Mouse (Mus musculus) adipocyte (in vitro differentiated cells): ENCODE measurements around the gene Armc7.
"Not testable (repeated sequence)": the region's sequence is repeated elsewhere in the genome, so short reads cannot be mapped to it uniquely, and the experiment has no call there.

Experiments used
- DNase-seq: peaks from one replicate; pipeline ENCODE4 v3.0.0-alpha.2; 2016; ENCODE audit warnings: low spot score

Armc7 gene

DNA sequence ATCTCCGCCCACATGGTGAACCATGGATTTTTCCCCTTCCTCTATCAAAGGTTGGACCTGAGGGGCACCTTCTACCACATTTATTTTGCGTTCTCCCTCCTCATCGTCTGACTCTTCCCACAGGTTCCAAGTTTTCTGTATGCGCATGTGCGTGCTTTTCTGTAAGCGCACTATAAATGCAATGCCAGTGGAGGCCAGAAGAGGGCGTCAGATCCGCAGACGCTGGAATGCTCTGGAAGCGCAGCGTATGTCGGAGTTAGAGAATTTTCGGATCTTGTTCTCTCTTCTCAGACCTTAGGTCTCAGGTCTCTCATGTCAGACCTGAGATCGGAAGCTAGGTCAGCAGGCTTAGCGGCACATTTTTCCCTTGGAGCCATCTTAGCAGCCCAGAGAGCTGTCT, 19.8 kb upstream of the Armc7 start:
- no peak for DNase-seq

DNA sequence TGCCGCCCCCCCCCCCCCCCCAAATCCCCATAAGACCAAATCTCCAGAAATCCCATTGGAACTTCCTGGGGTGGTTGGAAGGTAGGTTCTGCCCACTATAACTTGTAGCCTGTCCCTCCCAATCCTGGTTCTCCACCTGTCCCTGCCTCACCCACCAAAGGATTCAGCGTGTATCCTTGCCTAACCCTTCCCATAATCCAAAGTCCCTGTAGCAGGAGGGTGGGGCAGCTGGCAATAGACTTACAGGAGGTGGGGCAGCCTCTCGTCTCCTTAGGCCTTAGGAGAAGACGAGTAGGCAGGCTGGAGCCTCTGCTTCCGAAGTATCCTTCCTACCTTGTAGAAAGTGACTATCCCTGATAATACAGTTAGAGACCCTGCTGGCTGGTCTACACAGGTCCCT, 19.3 kb upstream of the Armc7 start:
- no peak for DNase-seq

DNA sequence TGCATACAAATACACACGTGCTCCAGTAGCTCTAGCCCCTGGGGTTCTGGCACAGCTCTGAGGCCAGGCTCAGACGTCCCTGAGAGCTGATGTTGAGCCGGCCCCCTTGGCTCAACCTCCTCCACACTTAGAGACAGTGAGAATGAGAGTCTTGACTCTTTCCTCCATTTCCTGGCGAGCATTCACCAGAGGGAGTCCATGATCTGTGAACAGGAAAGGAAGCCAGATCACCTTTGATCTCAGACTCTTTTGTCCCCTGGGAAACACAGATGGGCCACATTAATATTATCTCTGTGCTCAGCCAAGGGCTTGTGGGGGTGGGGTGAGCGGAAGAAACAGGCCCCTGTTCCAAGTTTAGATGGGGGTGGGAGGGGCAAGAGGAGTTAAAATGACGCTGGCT, 18.1 kb upstream of the Armc7 start:
- no peak for DNase-seq

DNA sequence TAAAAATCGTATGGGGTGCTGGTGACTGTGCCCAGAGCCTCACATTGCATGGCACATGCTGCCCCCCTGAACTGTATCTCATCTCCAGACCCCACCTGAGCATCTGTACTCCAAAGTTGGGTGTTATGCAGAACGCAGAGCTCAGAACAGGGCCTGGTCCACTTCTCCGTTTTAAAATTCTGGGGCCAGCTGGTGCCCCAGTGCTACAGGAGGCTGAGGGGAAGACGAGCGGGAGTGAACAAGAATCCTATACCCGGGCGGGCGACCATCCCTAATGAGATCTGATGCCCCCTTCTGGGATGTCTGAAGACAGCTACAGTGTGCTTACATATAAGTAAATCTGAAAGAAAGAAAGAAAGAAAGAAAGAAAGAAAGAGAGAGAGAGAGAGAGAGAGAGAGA, 14.5 kb upstream of the Armc7 start:
- DNase-seq = no peak

DNA sequence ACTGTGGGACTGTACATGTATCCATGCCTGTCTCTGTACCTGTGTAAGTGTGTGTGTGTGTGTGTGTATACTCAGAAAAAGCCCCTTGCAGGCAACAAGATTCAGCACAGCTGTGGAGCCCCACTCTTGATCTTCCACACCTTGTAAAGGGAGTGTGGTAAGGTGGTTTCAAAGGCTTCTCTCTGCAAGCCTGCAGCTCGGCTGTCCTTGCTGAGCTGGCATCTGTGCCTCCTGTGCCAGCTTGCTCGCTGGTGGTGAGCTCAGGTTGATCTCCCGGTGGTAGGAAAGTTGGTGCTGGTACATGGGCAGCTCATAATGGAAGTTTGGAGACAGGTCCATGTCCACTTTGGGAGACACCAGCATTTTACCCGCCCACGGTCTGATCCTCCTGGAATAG, 13.6 kb upstream of the Armc7 start:
- no peak for DNase-seq

DNA sequence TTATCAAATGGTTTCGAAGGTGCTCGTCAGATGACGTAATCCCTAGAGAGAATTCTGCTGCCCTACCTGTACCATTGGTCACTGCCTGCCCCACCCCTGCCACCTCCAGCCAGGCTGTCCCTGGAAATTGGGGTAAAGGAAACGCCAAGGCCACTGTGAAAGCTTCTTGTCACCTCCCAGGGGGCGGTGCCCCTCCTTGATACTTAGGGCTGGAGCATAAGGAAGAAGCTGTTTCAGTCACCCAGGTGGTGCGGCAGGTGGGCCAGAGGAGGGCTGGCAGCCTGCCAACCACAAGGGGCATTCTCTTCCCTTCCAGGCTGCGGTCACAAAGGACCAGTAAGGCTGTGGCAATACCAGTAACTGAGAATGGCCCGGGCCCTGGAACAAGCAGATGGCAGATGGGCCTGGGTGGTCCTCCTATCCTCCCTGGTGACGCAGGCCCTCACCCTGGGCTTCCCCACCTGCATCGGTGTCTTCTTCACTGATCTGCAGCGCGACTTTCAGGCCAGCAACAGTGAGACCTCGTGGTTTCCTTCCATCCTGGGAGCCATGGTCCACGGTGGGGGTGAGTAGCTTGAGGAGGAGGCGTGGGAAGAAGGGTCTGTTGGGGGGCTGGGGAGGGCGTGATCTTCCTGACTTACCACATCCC, 13.1 kb upstream of the Armc7 start, which contains the start of gene Slc16a5:
Gene Slc16a5 (plus strand): TSS at position 232 of the 649 bp plus-strand sequence.
- no peak for DNase-seq

DNA sequence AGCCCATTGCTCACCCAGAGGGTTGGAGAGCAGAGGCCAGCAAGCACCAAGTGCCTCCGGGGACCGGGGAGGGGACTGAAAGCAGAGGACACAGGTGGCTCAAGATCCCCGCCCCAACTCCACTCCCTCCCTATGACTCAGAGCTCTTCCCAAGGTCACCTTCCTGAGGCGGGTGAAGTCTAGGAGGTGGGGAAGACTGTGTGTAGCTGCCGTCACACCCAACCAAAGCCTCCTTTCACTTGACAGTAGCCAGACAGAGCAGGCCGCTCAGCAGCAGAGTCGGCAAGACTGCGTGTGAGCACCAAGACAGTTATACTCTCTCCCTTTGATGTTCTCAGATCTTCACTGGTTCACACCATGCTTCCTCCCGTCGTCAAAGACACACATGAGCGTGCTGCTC, 12.1 kb upstream of the Armc7 start:
- no peak for DNase-seq

DNA sequence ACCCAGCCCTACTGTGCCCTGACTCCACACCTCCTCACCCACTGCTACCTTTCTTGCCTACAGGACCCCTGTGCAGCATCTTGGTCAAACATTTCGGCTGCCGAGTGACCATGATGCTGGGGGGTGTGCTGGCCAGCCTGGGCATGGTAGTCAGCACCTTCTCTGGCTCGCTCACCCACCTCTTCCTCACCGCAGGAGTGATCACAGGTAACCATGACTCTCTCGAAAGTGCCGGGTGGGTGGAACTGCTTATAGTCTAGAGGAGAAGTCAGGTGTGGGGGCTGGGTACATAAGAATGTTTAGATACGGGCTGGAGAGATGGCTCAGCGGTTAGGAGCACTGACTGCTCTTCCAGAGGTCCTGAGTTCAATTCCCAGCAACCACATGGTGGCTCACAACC, 10.6 kb upstream of the Armc7 start:
- DNase-seq = no peak

DNA sequence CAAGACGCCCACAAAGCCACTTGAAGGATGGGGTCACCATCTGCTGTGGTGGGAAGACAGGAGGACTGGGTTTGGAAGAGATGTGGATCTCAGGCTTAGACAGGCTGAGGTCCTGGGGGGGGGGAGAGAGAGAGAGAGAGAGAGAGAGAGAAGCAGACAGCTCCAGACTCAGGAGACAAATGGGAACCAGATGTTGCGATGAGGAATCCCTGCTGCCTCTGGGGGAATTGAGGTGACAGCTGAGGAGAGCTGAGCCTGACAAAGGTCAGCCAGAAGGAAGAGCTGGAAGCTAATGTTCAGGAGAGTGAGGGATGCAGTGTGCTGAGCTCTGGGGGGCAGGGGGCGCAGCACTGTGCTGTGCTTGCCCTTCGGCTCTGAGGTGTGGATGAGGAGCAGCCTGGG, 8.2 kb upstream of the Armc7 start:
- no peak for DNase-seq

DNA sequence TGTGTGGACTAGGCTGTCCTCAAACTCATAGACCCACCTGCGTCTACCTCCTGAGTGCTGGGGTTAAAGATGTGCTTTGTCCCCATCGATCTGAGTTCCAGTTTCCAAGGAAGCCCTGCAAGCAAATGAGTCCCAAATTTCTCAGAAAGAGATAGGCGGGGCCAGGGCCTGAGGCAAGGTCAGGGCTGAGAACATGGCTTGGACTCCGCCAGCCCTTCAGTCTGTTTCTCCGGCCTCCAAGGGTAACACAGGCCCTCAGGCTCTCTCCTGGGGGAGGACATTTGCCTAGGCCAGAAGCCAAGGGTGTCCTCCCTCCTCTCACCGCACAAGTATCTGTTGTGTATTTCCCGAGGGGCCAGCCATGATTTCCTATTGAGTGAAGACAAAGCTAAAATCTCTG, 3.3 kb upstream of the Armc7 start:
- DNase-seq = no peak

DNA sequence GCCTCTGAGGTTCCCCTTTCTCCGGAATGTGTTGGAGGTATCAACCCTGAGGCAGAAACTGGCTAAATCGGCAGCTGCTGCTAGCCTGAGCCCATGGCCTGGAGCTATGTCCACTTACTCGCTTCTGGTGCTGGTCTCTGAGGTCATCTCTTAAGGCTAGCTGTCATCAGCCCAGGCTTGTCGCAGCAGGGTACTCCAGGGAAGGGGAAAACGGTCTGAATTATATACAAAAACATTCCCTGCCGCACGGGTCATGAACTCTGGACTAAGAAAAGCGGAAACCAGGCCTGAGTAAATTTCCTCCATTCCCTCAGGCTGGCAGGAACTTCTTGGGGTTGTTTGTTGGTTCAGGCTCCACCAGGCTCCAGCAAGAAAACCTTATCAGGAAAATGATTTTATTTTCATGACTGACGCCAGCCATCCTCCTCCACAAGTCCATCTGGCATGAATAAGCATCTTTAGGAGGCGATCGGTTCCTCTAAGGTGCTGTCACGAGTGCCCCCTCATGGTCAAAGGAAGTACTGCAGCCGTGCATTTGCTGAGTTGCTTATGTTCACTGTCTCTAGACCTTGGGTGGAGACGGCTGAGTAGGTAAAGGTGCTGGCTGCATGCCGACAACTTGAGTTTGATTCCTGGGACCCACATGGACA, 1.7 kb upstream of the Armc7 start:
- peak; percentile 96 for DNase-seq

DNA sequence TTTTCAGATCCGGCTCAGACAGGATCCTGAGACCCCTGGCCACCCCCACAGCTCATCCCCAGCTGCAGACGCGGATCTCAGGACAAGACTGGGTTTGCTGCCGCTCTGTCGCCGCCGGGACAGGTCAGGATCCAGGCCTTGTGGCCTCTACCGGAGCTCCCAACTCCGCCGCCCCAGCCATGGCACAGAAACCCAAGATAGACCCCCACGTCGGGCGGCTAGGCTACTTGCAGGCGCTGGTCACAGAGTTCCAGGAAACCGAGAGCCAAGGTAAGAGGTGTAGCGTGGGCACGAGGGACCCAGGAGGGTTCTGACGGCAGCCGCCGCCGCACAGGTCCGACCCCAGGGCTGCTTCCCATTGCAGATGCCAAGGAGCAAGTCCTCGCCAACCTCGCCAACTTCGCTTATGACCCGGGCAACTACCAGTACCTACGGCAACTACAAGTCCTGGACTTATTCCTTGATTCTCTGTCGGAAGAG, 331 bp downstream of the Armc7 start:
- DNase-seq = no peak

DNA sequence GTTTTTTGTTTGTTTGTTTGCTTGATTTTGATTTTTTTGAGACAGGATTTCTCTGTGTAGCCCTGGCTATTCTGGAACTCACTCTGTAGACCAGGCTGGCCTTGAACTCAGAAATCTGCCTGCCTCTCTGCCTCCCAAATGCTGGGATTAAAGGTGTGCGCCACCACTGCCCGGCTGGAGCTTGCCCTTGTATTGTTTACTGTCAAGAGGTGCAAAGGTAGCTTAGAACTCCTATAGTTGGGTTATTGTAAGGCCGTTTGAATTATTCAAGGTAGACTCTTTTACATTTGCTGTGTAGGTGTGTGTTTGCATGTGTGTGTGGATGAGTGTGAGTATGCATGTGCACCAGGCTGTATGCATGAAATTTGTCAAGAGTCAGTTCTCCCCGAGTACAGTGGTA, 1.2 kb downstream of the Armc7 start:
- not testable (repeated sequence) for DNase-seq

DNA sequence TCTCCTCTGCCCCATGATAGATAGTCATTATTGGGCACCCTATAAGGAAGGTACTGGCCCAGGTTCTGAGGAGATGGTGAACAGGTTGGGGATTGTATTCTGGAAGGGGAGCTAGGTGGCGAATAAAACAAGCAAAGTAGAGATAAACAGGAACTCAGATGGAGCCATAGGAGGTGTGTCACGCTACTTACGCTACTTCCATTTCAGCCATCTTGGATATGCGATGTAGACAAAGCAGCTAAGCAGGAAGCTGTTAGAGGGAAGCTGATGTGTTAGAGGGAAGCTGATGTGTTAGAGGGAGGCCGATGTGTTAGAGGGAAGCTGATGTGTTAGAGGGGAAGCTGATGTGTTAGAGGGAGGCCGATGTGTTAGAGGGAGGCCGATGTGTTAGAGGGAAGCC, 1.9 kb downstream of the Armc7 start:
- not testable (repeated sequence) for DNase-seq

DNA sequence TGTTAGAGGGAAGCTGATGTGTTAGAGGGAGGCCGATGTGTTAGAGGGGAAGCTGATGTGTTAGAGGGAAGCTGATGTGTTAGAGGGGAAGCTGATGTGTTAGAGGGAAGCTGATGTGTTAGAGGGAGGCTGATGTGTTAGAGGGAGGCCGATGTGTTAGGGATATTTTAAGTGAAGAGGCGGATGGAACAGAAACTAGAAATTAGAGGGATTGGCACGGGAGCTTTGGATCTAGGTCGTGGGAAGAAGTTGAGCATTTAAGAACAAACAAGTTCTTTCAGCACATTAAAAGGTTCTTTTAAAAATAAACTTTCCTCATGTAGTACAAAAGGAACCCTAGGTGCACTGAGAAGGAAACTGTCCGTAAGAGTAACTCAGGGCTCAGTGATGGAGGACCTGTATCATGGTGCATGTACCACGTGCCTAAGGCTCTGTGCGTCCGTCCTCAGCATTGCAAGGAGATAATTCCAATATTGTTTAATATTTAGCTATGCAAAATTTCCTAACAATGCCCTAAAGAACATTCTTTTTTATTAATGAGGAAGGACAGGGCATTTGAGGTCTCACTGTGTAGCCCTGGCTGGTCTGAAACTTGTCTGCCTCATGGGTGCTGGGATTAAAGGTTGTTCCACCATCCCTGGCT, 3.0 kb downstream of the Armc7 start:
- DNase-seq = no peak

DNA sequence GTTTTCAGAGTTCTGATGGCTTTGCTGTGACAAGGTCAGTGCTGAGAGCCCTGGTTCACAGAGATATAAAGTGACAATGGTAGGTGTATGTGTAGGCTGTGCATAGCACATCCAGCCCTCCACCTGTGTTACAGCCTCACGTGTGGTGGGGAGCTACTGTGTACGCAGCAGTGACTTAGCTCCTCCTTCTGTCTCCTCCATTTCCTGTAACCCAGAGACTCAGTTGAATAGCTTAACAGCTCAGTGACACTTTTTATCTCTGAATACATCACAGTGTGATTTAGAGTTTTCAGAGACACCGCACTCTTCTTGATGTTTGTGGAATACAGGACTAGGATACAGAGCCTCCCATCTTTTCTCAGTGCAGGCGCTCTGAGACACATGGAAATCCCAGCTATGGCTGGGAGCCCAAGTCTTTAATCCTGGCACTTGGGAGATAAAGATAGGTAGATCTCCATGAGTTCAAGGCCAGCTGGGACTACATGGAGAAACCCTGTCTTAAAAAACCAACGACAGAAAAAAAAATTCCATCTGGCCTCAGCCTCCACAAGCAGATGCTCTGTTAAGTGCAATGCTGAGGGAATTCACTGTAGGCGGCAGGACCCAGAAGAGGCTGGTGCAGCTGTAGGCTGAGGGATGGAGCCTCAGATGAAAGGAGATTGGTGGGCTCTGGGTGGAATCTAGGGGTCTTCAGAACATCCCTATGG, 6.2 kb downstream of the Armc7 start:
- no peak for DNase-seq

DNA sequence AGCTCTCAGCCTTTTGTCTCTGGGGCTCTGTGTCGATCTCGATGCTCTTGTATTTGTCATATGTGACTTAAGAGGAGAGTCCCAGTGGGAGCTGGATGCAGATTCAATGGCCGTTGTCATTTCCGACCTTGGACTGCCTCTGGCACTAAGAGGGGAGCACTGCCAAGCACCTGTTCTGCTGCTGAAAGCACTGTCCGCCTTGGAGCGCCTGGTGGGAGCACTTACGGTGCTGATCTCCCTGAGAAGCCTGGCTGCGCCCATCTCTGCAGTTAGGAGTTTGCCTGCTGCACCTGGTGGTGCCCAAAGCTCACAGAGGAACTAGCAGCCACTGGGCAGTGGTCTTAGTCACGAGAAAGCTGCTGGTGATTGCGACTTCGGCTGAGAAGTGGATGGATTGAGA, 7.8 kb downstream of the Armc7 start:
- no peak for DNase-seq

DNA sequence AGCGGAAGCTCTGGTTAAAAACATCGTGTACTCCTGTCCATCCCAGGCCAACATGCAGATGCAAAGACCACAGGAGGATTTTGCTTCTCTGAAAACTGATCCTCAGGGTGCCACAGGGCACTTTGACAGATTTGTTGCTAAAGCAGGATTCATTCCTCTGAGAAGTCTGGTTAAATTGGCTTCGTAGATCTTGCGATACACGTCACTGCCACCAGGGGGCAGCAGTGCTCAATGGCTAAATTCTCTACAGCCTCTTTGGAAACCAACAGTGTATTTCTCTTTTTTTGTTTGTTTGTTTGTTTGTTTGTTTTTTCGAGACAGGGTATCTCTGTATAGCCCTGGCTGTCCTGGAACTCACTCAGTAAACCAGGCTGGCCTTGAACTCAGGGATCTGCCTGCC, 8.3 kb downstream of the Armc7 start:
- DNase-seq = peak; percentile 90

DNA sequence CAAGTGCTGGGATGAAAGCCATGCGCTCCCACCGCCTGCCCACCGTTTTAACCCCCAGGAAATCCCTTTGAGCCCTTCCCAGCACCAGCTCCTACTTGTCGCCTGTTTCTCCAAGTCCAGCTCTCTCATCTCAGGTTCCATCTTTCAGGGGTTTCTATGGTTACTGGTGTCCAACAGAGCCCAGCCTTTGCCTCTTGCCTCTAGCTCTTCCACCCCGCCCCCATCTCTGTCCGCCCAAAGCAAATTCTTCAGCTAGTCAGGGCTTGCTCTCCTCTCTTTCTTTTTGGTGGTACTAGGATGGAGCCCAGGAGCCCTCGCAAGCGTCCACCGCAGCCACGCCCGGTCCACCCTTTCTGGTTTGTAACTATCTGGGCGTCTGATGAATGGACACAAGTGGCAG, 9.7 kb downstream of the Armc7 start:
- no peak for DNase-seq

DNA sequence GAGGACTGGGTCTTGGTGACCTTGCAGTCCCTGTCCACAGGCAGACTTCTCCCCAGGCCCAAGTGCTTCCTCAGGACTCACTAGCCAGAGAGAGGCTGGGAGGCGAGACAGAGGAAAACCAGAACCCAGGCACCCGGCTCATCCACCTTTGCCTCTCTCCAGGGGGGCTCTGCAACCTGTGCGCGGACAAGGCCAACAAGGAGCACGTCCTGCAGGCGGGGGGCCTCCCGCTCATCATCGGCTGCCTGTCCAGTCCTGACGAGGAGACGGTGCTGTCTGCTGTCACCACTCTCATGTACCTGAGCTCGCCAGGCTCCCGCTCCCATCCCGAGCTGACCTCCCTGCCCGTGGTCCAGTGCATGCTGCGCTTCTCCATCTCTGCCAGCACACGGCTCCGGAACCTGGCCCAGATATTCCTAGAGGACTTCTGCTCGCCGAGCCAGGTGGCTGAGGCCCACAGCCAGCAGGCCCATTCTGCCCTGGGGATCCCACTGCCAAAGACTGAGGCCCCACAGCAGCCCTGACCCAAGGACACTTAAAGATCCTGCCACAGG, 13.2 kb downstream of the Armc7 start:
- no peak for DNase-seq

DNA sequence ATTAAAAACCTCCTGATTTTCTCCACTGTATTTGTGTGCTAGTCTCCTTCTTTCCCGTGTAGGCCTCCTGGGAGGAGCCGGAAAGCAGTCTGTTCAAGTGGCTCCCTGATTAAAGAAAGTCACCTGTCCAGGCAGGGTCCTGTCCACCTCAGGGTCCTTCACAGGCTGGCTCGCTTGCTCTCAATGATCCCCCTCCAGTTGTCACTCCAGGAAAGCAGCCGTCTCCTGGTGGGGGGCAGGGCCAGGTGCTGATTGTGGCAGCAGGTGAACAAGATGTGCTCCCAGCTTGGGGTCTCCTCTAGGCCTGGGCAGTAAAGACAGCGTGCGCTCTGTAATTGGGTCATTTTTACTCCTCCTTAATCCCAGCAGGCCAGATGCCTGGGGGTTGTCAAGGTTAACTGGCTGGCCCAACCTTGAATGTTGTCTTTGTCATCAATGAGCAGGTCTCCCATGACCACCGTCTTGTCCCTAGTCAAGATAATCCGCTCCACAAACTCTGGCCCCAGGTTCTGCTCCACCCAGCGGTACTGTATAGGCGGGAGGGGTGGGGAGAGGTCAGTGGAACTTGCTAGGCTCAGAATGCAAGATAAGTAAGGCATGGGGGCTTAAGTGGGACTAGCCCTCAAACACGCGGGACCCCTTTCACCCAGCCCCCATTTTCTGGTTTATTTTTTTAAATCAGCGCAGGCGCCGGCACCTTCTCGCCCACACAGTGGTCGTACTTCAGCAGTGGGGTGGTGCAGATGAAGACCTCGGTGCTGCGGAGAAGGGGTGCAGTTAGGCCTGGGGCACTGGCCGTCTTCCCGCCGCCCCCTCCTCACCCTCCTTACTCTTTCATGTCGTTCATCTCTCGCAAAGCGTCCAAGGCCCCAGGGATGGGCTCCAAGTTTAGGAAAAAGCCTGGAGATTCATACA, 15.2 kb downstream of the Armc7 start:
- no peak for DNase-seq
